Mouse (Mus musculus) thymus, adult 18-20 months (tissue): Measurements from ENCODE around the gene Lrrc4c.

Experiments
- DNase-seq, 2 experiments: peaks; one replicate each; pipeline ENCODE4 v3.0.0; 2022; ENCODE audit warnings: mixed read lengths in 2 of 2

The Lrrc4c gene

GRCm38 (mm10) chr2:97639941-97640340 lies 1322.0 kb downstream of the Lrrc4c start:
- DNase-seq = no peak

- no peak for DNase-seq
Observed at GRCm38 (mm10) chr2:97641661-97642060, 1323.7 kb downstream of the Lrrc4c start.

- no peak for DNase-seq
Observed at GRCm38 (mm10) chr2:97652711-97653110, 1334.7 kb downstream of the Lrrc4c start.
